Mouse (Mus musculus) urinary bladder, postnatal 14 days (tissue): ENCODE measurements around the gene Suox.
A peak's percentile ranks its signal among the peaks of the same experiment; 100 is the strongest.
"Not testable (repeated sequence)": the region's sequence is repeated elsewhere in the genome, so short reads cannot be mapped to it uniquely, and the experiment has no call there.

Experiments
- DNase-seq: peaks from one replicate; pipeline ENCODE4 v3.0.0; 2021; ENCODE audit warnings: low spot score

Gene Suox

DNA sequence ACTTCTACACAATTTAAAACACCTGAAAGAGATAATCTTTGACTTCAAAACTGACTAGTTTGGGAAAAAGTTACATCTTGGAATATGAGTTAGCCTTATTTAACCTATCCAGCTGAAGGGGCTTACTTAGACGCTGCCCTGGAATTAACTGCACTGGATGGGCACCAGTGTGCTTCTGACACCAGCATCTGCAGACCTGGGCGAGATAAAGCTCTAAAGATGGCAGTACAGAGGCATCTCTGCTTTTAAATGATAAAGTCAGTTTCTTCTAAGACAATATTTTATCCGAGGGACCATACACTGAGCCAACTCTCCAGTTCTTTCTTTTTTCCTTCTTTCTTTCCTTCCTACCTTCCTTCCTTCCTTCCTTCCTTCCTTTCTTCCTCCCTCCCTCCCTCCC, 9.1 kb downstream of the Suox start:
- no peak for DNase-seq

DNA sequence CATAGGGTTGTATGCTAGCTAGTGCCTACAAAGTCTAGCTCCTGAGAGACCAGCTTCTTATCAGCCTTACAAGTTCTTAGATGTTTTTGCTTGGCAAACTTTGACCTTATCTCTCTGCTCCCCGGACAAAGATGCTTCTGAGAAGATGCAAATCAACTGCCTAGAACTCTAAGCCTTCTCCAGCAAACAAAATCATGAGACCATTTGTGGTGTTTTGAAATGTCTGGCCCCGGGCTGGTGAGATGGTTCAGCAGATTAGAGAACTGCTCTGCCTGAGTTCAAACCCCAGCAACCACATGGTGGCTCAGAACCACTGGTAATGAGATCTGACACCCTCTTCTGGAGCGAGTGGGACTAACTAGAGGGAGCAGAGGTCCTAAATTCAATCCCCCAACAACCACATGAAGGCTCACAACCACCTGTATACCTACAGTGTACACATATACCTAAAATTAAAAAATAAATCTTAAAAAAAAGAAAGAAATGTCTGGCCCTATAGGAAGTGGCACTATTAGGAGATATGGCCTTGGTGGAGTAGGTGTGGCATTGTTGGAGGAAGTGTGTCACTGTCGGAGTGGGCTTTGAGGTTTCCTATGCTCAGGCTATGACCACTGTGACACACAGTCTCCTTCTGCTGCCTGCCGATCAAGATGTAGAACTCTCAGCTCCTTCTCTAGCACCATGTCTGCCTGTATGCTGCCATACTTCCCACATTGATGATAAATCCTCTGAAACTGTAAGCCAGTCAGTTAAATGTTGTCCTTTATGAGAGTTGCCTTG, 10.2 kb downstream of the Suox start:
- DNase-seq = no peak

DNA sequence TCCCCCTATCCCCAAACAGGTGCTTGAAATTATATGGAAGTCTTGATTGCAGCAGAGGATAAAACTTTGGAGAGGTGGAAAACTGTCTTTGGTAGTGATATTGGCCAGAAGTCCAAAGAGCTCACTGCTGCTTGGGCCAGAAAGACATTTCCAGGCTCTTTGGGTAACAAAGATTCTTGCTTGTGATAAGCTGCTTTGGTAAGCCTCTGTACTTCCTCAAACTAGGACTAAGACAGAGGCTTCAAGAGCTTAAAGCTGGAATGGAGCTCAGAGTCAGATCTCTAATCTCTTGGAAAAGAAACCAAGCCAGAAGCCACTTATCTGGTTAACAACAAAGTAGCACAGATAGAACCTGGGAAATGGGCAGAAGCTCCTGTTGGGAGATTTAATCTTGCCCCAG, 11.4 kb downstream of the Suox start:
- DNase-seq = no peak

DNA sequence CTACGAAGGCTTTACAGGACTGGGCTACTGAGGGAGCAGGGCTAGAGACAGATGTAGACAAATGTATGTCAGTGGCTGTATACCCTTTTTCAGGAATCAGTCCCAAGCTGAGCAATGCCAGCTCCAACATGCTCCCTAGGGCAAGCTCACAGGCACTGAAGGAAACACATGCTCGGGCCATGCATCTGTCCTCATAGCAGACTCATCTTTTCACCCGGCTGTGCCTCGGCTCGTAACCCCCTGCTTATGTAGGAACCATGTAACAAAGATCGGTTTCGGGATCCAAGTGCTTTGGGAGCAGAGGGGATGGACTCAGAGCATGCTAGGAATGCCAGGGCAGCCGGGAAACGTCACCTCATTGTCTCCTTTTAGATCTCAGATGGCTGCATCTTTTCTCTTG, 14.4 kb downstream of the Suox start:
- no peak for DNase-seq

DNA sequence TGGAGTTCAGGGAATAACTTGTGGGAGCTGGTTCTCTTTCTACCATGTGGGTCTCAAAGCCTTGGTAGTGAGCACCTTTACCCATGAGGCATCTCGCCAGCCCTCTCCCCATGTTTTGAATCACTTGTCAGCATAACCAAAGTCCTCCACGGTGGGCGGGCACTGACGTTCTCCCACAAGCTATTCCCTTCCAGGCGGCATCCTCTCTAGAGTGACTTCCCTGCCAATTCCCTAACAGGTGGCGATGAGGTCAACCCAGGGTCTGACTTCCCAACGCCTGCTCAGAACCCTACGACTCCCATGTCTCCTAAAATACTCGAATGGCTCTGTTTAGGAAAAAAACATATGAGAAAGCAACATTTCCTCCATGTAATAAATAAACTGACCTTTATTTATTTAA, 16.0 kb downstream of the Suox start:
- no peak for DNase-seq

DNA sequence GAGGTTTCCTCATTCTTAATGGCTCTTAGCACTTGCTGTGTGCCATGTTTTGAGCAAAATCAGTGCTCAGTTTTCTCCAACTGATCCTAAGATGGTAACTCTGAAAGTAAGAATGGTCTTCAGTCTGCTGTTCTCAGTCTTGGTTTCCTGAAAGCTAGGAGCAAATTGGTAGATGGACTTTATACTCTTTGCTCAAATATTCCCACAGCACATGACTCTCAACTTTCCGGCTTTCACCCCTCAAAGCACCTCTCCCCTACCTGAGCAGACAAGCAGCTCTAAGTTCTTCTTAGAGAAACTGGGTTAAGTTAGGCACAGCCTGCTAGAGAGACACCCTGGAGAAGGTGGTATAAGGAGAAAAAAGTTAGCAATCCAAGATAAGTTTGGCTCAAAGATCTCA, 17.1 kb downstream of the Suox start:
- no peak for DNase-seq

DNA sequence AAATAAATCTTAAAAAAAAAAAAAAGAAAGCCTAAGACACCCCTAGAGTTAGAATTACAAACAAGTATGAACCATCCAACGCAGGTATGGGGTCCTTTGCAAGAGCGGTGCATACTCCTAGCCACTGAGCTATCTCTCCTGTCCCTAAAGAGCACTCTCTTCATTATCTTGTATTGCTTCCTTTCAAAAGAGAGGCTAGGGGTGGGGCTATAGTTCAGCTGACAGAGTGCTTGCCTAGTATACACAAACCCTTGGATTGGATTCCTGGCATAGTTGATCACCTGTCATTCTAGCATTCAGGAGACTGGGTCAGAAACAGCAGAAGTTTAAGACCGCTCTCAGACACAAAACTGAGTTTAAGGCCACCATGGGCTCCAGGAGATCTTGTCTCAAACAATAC, 18.6 kb downstream of the Suox start:
- DNase-seq = no peak

DNA sequence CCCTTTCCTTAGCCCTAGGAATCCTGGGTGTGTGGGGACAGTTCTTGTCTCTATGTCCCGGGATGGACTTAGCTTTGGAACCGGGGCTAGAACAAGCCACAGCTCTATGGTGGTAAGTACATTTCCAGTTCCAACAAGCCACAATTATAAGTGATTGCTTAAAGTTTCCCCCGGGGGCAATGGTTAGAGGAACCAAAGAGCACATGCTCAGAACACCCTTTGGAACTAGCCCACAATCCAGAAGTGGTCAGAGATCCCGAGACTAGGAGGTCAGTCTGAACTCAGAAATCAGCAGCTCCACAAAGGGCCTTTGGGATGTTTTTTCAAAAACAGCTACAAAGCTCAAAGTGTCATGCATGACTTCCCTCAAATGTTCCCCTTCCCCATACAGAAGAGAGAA, 20.0 kb downstream of the Suox start:
- DNase-seq = no peak

DNA sequence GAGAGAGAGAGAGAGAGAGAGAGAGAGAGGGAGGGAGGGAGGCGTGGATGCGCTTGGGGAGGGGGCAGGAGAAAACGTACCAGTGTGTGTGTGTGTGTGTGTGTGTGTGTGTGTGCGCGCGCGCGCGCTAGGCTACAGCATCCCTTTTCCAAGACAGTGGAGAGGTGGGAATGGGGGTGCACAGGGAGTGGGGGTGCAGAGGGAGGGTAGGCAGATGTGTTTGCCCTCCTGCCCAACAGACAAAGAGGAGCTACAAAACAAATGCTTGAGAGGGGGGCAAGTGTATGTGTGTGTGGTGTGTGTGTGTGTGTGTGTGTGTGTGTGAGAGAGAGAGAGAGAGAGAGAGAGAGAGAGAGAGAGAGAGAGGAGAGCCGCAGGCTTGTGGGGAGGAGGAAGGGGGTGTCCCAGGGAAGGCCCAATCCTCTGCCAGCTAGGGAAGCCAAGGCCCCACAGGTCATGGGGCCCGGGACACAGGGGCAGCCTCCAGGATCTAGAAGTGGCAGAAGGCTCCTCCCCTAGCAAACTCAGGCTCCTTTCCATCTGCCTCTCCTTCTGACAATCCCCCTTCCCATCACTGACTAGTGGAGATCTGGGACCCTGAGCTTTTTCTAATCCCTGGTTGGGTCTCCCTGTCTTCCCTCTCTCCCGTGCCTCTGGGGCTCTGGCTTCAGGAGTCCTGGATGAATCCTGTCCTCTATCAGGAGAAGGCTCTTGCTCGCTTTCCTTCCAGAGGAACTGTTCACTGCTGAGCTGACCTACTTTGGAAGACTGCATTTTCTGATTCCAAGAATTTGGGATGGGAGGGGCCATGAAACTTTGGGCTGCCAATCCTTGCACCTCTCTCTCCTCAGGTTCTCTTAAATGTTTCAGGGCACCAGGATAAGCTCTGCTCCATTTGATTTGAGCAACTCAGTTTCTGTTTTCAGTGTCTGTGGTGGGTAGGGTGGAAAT, 27.5 kb downstream of the Suox start:
- DNase-seq = no peak

DNA sequence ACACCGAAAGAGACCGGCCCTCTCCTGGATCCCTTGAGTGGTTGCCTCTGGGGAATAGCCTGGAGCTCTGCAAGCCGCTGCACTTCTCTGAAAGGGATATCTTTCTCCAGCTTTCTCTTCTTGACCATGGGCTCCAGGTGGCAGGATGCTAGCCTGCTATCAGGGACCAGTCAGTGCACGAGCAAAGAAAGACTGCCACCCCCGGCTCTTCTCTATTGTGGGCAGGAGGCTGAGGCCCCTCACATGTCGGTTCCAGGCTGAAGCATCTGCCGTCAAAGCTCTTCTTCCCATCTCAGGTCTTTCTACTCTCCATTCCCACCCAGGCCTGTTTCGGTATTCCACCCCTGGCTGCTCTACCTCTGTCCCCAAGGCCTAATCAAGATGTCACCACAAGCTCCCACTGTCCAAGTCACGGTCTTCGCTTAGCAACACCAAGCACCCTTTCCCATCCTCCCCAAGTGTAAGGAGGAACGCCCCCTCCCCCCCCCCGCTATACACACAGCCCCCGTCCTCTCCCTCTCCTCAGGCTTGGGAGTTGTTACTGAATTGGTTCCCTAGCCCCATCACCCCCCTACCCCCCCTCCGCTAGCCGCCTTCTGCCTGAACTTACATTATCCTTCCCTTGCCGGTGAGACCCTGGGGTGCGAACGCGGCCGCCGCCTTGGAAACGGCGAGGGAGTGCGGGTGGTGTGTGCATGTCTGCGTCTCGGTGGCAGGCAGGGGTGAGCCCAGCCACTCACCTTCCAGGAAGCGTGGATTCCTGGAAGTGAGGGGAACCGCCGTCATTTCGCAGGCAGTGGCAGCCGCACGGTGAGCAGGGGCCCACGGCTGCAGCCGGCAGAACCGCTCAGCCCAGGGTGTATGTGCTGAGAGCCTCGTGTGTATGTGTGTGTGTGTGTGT, 28.5 kb downstream of the Suox start, which contains the start of gene Ikzf4:
Ikzf4 (minus strand) TSS at position 881 of the 901 bp plus-strand sequence.
- DNase-seq = peak; percentile 41

DNA sequence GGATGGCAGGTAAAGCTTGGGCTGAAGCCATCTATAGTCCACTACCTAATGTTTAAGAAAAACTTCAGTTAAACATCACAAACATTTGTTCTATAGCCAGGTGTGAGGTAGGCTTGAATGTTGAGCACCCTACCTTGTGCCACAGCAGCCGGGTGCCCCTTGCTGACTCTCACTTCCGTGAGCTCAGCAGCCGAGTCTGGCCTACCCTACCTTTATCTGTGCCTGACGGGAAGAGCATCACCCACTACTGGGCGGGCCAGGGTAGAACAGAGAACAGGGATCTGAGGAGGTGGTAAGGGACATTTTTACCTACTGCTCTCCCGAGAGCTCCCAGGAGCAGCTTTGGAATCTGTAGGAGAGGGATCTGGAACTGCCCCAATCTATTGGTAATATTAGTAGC, 31.1 kb downstream of the Suox start:
- no peak for DNase-seq

DNA sequence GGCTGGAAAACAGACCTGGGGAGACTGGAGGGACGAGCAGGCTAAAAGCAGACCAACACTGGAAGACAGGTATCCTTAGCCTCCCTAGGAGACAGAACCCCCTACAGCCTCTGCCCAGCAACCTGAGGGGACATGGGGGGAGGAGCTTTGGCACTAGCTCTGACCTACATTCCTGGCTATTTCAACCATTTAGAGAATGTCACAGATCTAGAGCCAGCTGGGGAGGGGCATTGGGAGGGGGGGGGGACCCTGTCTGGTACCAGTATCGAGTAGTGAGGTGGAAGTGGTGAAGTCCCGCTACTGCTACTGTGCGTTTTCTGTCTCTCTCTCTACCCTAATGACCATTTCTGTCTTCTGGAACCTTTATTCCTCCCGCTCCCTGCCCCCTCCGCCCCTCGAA, 32.0 kb downstream of the Suox start:
- no peak for DNase-seq

DNA sequence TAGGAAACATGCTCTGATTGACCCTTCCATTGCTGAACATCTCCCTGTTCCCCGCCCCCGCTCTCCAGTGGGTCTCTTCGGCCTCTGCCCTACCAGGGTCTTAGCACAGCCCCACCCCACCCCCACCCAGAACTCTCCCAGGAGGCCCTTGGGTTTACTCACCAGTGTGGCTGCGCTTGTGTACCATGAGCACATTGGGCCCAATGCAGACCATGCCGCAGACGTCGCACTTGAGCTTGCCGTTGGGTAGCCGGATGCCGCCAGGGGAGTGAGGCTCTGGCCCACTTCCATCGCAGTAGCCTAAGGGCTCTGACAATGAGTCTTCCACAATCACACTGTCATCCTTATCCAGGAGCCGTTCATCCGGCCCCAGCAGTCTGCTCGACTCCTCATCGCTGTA, 33.0 kb downstream of the Suox start:
- no peak for DNase-seq

DNA sequence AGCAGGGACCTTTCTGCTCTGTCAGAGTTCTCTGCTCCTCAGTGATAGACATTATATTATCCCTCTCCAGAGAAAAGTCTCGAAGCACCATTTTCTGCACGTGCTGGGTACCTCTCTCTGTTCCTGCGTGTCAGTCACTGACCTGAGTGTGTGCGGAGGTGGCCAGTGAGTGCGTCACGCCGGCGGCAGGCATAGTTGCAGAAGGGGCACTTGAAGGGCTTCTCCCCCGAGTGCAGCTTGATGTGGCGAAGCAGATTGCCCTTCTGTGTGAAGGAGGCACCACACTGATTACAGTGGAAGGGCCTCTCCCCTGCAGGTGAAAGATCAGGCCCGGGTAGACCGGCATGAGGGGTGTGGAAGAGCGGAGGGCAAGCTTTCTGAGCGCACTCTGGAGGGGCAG, 33.9 kb downstream of the Suox start:
- DNase-seq = no peak

DNA sequence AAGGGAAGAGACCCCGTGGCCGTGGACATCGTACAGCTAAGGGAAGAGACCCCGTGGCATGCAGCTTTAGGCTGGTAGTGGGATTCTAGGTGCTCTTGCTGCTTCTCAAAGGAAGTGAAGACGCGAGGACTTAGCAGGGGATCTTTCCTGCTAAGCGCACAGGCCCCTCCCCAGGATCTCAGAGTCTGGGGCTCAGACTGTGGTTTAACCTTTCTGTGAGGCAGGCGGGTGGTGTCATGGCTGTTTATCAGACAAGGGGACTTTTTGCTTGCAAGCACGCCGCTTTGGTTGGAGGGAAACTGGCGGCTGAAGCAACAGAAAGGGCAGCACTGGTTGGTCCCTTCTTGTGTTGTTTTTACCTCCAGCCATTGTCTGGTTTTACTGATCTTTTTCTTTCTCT, 36.9 kb downstream of the Suox start:
- DNase-seq = no peak

DNA sequence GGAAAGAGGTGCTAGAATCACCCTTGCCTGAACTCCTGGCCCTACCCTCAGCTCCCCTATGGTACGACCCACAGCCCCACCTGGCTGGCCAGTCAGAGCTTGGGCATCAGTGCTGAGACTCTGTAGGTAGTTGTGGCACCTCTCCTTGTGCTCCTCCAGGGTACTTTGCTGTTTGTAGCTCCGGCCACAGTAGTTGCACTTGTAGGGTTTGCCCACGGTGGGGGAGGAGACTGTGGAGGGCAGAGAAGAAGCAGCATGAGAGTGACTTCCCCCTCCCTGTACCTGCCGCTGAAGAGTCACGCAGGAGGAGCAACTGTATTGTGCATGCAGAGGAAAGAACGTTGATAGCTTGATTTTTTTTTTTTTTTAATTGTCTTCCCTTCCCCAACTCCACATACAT, 37.3 kb downstream of the Suox start:
- DNase-seq = no peak

DNA sequence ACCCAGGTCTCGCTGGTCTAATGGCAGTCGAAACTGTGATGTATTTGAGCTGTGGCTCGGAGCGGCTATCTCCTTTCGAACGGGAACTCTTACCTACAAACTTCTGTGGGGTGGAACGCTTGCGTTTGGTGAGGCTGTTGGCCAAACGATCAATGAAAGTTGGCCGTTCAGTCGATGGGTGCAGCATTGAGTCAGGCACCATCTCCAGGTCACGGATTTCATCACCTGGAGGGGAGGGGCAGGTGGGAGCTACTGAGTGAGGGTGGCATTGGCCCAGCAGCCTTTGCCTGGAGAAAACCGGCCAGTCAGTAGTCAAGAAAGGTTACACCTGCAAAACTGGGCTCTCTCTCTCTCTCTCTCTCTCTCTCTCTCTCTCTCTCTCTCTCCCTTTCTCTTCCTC, 38.2 kb downstream of the Suox start:
- no peak for DNase-seq

DNA sequence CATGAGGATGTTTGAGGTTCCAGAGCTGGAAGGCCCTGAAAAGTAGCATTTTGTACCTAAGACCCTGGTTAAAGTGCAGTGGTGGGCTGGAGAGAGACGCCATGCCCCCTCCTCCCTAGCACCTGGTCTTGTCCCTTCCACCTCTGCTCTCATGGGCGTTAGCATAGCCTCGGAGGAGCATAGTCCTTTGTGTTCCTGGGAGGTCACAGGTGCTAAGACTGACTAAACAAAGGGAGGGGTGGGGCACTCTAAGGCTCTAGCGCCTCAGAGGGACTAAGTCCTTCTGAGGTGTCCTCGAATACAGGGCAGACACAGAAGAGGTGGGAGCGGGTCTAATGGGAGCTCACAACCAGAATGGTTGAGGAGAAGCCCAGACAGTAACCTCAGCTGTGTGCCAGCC, 42.3 kb downstream of the Suox start:
- DNase-seq = no peak

DNA sequence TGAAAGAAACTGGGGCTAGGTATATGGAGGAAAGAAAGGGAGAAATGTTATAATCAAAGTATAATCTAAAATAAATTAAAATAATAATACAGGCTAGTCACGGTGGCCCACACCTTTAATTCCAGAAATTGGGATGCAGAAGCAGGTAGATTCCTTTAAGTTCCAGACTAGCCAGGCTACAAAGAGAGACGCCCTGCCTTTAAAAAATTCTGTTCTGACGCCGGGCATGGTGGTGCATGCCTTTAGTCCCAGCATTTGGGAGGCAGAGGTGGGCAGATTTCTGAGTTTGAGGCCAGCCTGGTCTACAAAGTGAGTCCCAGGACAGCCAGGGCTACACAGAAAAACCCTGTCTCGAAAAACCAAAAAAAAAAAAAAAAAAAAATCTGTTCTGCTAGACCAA, 43.6 kb downstream of the Suox start:
- not testable (repeated sequence) for DNase-seq

DNA sequence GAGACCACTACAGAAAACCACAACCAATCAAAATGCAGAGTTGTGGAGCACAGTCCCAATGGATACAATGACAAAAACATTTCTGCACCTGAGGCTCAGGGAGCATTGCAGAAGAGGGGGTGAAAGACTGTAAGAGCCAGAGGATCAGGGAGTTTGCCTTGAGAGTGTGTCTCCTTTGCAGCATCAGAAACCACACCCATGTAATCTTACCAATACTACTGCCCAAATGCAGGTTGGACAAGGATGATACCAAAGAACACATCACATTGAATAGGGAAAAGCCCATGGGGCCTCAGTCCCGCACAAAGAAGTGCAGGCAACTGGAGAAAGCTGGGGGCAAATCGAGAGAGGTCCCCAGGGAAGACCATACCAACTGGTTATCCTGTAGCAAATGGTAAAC, 44.1 kb downstream of the Suox start:
- DNase-seq = no peak

DNA sequence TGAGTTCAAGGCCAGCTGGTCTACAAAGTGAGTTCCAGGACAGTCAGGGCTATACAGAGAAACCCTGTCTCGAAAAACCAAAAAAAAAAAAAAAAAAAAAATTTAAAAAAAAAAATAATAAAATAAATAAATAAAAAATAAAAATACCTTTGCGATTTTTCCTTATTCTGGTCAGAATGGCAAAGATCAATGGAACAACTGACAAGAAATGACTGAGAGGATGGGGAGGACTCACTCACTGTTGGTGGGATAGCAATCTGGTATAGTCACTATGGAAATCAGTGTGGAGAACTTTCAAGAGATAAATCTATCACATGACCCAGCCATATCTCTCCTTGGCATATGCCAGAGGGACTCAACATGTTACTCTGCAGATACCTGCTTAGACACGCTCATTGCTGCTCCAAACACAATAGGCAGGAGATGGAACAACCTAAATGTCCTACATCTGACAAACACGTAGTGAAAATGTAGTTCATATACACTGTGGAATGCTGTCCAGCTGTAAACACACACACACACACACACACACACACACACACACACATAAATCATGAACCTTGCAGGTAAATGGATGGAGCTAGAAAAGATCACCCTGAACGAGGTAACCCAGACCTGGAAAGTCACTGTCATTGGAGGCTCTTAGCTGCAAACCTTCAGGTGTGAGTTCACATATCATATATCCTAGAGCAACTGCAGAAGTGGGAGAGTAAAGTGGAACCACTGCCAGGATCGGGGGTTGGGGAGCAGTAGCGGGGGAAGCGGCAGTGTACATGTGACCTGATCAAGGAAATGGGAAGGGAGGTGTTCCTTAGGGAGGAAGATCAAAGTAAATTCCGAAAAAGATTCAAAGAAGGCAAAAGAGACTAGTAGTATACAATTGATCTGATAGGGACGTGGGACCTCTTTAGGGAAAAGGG, 46.2 kb downstream of the Suox start:
- DNase-seq = no peak
